Mouse (Mus musculus): Measurements from ENCODE around the gene Cers1. TPM values are rescaled to one million over a fixed set of nuclear protein-coding genes. Genes with fewer than 3 reads are reported as not detected.

The Cers1 gene
- total and polyA plus RNA-seq, 3 experiments, result 5.0 to 7.7 TPM; not detected in 1

DNA sequence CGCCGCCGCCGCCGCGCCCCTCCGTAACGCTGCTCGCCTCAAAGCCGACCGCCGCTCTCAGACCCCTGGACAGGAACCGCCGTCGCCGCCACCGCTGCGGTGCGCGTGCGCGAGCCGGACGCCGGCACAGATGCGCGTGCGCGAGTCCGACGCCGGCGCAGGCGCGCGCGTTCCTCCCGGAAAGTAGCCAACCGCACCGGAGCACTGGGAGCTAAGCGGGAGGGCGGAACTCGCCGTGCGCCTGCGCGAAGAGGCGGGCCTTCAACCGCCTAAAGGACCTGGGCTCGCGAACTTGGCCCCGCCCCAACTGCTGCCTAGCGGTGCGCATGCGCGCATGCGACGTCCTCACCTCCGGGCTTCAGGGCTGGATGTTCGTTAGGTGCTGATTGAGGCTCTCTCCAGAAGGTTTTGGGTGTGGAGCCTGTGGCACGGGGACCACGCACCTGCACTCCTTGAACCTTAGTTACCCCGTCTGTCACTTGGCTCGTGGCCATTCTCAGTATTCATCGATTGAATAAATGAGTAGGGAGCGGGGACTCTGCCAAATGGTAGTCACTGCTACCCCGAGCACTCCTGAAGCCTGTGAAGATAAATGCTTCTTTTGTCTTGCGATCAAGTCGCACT, 37.7 kb downstream of the Cers1 start, which contains the start of gene Upf1 (continued):
- TF ChIP-seq SIN3A (IDR thresholded peaks at IDR 0.05; ENCODE audit: low read length), result peak; percentile 66
- TF ChIP-seq MXI1 (IDR thresholded peaks at IDR 0.05; ENCODE audit: low read depth, low read length), result peak; percentile 69
- TF ChIP-seq MAFK (IDR thresholded peaks at IDR 0.05; ENCODE audit: borderline replicate concordance, low read depth, low read length), result no peak
- TF ChIP-seq POLR2A (IDR thresholded peaks at IDR 0.05; ENCODE audit: control insufficient read depth in 1 of 2, insufficient read depth in 1 of 2, low read depth in 1 of 2, low read length in 2 of 2, poor library complexity in 1 of 2), result peak; percentile 16 to 97
- TF ChIP-seq RCOR1 (IDR thresholded peaks at IDR 0.05; ENCODE audit: low read depth, low read length), result no peak
- peak; percentile 84 for TF ChIP-seq ZMIZ1 (IDR thresholded peaks at IDR 0.05; ENCODE audit: low read depth, low read length)
- TF ChIP-seq NRF1 (IDR thresholded peaks at IDR 0.05; ENCODE audit: insufficient read depth, low read depth, low read length, poor library complexity, severe bottlenecking), result peak; percentile 91

DNA sequence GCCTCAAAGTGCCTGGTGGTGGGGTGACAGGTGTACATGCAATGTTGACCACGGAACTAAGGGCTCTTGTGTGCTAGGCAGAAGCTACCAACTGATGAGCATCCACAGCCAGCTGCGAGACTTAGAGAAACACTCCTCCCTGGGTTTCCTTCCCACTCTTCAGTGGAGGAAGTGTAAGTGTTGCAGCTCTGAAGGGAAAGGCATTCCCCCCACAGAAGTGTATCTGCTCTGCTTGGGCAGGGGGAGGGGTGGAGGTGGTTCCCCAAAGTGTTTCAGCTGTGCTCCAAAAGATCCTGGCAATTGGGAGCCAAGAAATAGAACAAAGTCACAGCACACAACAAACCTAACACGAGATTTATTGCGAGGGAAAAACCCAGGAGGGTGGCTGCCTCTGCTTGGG, 38.4 kb downstream of the Cers1 start:
- no peak for TF ChIP-seq UBTF (IDR thresholded peaks at IDR 0.05; ENCODE audit: borderline replicate concordance, insufficient read depth, low read depth, low read length)
- TF ChIP-seq SIN3A (IDR thresholded peaks at IDR 0.05; ENCODE audit: low read length), result no peak; the same call in 1 of the 2 replicates
- TF ChIP-seq BHLHE40 (IDR thresholded peaks at IDR 0.05; ENCODE audit: borderline replicate concordance, low read depth, low read length), result no peak
- TF ChIP-seq TCF12 (IDR thresholded peaks at IDR 0.05; ENCODE audit: low read depth, low read length), result no peak
- no peak for TF ChIP-seq ZNF384 (IDR thresholded peaks at IDR 0.05; ENCODE audit: low read depth, low read length)
- TF ChIP-seq CTCF (IDR thresholded peaks at IDR 0.05 in 2 of 3, conservative IDR thresholded peaks at IDR 0.05 in 1 of 3; ENCODE audit: control insufficient read depth in 1 of 3, insufficient read depth in 1 of 3, low read depth in 2 of 3, low read length in 3 of 3, poor library complexity in 1 of 3, severe bottlenecking in 1 of 3), result no peak
- TF ChIP-seq POLR2AphosphoS2 (IDR thresholded peaks at IDR 0.05; ENCODE audit: low read length), result no peak
- no peak for TF ChIP-seq MEF2A (IDR thresholded peaks at IDR 0.05; ENCODE audit: extremely low read depth, insufficient replicate concordance, low read depth, low read length, poor library complexity, severe bottlenecking)
- TF ChIP-seq MXI1 (IDR thresholded peaks at IDR 0.05; ENCODE audit: low read depth, low read length), result no peak
- TF ChIP-seq TBP (IDR thresholded peaks at IDR 0.05; ENCODE audit: low read depth, low read length), result no peak
- TF ChIP-seq USF1 (IDR thresholded peaks at IDR 0.05; ENCODE audit: low read depth, low read length), result no peak
- no peak for TF ChIP-seq CHD2 (IDR thresholded peaks at IDR 0.05; ENCODE audit: low read length)
- no peak for TF ChIP-seq NELFE (IDR thresholded peaks at IDR 0.05; ENCODE audit: low read depth, low read length)
- peak overlapping the region; percentile 45 to 58 for H3K4me3 ChIP-seq (ENCODE audit: control insufficient read depth in 1 of 2, insufficient read depth in 1 of 2, low read depth in 2 of 2, low read length in 2 of 2)
- peak overlapping the region; percentile 84 for H3K27ac ChIP-seq (ENCODE audit: control insufficient read depth, low read depth, low read length)
- peaks cover 11 to 33% of the 10 kb centered on the region in 2 experiments for H3K4me1 ChIP-seq (ENCODE audit: control insufficient read depth in 1 of 2, insufficient read depth in 2 of 2, low read length in 2 of 2)
- H3K79me2 ChIP-seq (ENCODE audit: control insufficient read depth, insufficient read depth, low read length, poor library complexity), result peaks cover 41% of the 10 kb centered on the region
- peaks cover 5 to 38% of the 10 kb centered on the region in 2 experiments; a peak in 3 of 4 replicates for H3K36me3 ChIP-seq (ENCODE audit: control insufficient read depth in 1 of 2, insufficient read depth in 2 of 2, low read length in 2 of 2)
- no peaks in the 10 kb centered on the region for H3K27me3 ChIP-seq (ENCODE audit: control insufficient read depth in 1 of 2, insufficient read depth in 2 of 2, low read length in 2 of 2)
- H3K9me3 ChIP-seq (replicated peaks; ENCODE audit: insufficient read depth, low read length), result no peaks in the 10 kb centered on the region
- DNase-seq (ENCODE audit: low read depth, low spot score), result peak; percentile 58
- H3K9ac ChIP-seq (ENCODE audit: control insufficient read depth, low read depth, low read length, poor library complexity, severe bottlenecking), result peak overlapping the region; percentile 78

All from MEL (cell line).